8 mouse cellular contexts compared by ENCODE assay signal in genomic region chr12:69724711-69725460, GRCm38 (mm10). TPM values are rescaled to one million over a fixed set of nuclear protein-coding genes. Genes with fewer than 3 reads are reported as not detected.
DNase-seq lines count a peak whose midpoint lies in the region; ATAC-seq lines count a peak whose summit lies in the region.

Gene L2hgdh, minus strand, starts transcription at chr12:69724873.
Gene Atp5s, plus strand, starts transcription at chr12:69724950.

- H3K36me3 ChIP-seq in intestine, embryonic 14.5 days (ENCODE audit: control insufficient read depth, insufficient read depth, low read length) = 0 out of 2 replicates have a peak, but pooled peaks cover 2% of the 10 kb centered on the region

- 0 out of 2 replicates have a peak, but pooled peaks cover under 1% of the 10 kb centered on the region for H3K9me3 ChIP-seq in intestine, embryonic 14.5 days (ENCODE audit: control insufficient read depth, low read length)

- under 1% methylated on average over 60 of the region's 60 CpGs for WGBS in intestine, embryonic 14.5 days

- no peaks in the 10 kb centered on the region for H3K27me3 ChIP-seq in intestine, embryonic 14.5 days (replicated peaks; ENCODE audit: control insufficient read depth, insufficient read depth, low read length)

- DNase-seq in adrenal gland, adult 18-20 months (ENCODE audit: low spot score in 2 of 2) = peak; percentile 96 to 97
- DNase-seq in embryo, embryonic 11 days = peak; percentile 98
- peak; percentile 96 for DNase-seq in gastrocnemius, postnatal 25 days
- DNase-seq in intestine, embryonic 14.5 days (ENCODE audit: low spot score) = peak; percentile 96
- DNase-seq in left cerebral cortex, postnatal 14 days (ENCODE audit: low spot score in 2 of 2) = peak; percentile 93 to 95
- peak; percentile 95 for DNase-seq in mesoderm, embryonic 11.5 days (ENCODE audit: low read depth, low spot score)
- DNase-seq in right cerebral cortex, postnatal 36 days (ENCODE audit: low spot score in 2 of 2) = peak; percentile 93 to 94
- peak; percentile 98 for DNase-seq in yolk sac, embryonic 10.5 days (ENCODE audit: low spot score)

- H3K27ac ChIP-seq in intestine, embryonic 14.5 days (ENCODE audit: low read depth) = peak within 1 kb of the TSS; percentile 69

- ATAC-seq in intestine, embryonic 14.5 days (replicated peaks; ENCODE audit: low FRiP score, low TSS enrichment, low read depth) = peak; percentile 97

- H3K4me3 ChIP-seq in intestine, embryonic 14.5 days (ENCODE audit: low read depth, low read length) = peak within 1 kb of the TSS; percentile 59

- peak within 1 kb of the TSS; percentile 62 for H3K9ac ChIP-seq in intestine, embryonic 14.5 days (ENCODE audit: low read length)

- intact Hi-C loops in left cerebral cortex, postnatal 14 days (cut with DNase I) = no loop called here

- peaks cover 10% of the 10 kb centered on the region; the same call in 1 of the 2 replicates for H3K4me1 ChIP-seq in intestine, embryonic 14.5 days (replicated peaks; ENCODE audit: control insufficient read depth, insufficient read depth, low read length)

- peak within 1 kb of the TSS; percentile 91 for H3K4me2 ChIP-seq in intestine, embryonic 14.5 days (ENCODE audit: low read length)

RNA-seq across cellular contexts. Expression of gene L2hgdh, which starts in this region (rescaled TPM):
- total RNA-seq in adrenal gland, adult 18-20 months (2021) = 10 to 100 TPM; 19.5 to 21.9 TPM
- 10 to 100 TPM; 31.2 to 32.7 TPM for total RNA-seq in gastrocnemius, postnatal 25 days (2021)
- 18.4 and 19.3 TPM in 2 replicates for polyA plus RNA-seq in intestine, embryonic 14.5 days (2014; fragmentation: Nextera tagmentation; extraction: Ambion mirVana)
- 10 to 100 TPM; 13.3 to 14.3 TPM for total RNA-seq in left cerebral cortex, postnatal 14 days (2021)

RNA-seq across cellular contexts. Expression of gene Atp5s, which starts in this region (rescaled TPM):
- 10 to 100 TPM; 11.5 to 16.2 TPM for total RNA-seq in adrenal gland, adult 18-20 months (2021)
- 10 to 100 TPM; 11.9 to 12.3 TPM for total RNA-seq in gastrocnemius, postnatal 25 days (2021)
- polyA plus RNA-seq in intestine, embryonic 14.5 days (2014; fragmentation: Nextera tagmentation; extraction: Ambion mirVana) = 31.7 and 33.3 TPM in 2 replicates
- total RNA-seq in left cerebral cortex, postnatal 14 days (2021) = 10 to 100 TPM; 25.4 to 34.8 TPM

Comparison
In these comparisons a context has a peak if more than half of its experiments do, and no peak if none do; other contexts are left out.
1. Peak in every context shown above with its lines: DNase-seq, ATAC-seq, H3K4me3 ChIP-seq and H3K27ac ChIP-seq.